Mouse (Mus musculus): ENCODE measurements around the gene Ppara. TPM values are rescaled to one million over a fixed set of nuclear protein-coding genes. Genes with fewer than 3 reads are reported as not detected.

Gene Ppara
- total and polyA plus RNA-seq, 3 experiments, result 0.27 to 0.78 TPM; not detected in 1

- Histone ChIP-seq H3K9ac (ENCODE audit: control insufficient read depth, low read depth, low read length, poor library complexity, severe bottlenecking) (no peak overlapping the region), H3K27ac (ENCODE audit: control insufficient read depth, low read depth, low read length) (no peak overlapping the region), H3K36me3 (ENCODE audit: control insufficient read depth in 1 of 2, insufficient read depth in 2 of 2, low read length in 2 of 2) (no peaks in the 10 kb centered on the region), H3K4me3 (ENCODE audit: control insufficient read depth in 1 of 2, insufficient read depth in 1 of 2, low read depth in 2 of 2, low read length in 2 of 2) (no peak overlapping the region), H3K27me3 (ENCODE audit: control insufficient read depth in 1 of 2, insufficient read depth in 2 of 2, low read length in 2 of 2) (peaks cover 0 to 2% of the 10 kb centered on the region in 2 experiments; a peak in 1 of 4 replicates), H3K79me2 (ENCODE audit: control insufficient read depth, insufficient read depth, low read length, poor library complexity) (no peaks in the 10 kb centered on the region), H3K9me3 (replicated peaks; ENCODE audit: insufficient read depth, low read length) (no peaks in the 10 kb centered on the region), H3K4me1 (ENCODE audit: control insufficient read depth in 1 of 2, insufficient read depth in 2 of 2, low read length in 2 of 2) (no peaks in the 10 kb centered on the region)
- DNase-seq (ENCODE audit: low read depth, low spot score), result no peak
- TF ChIP-seq GABPA (IDR thresholded peaks at IDR 0.05; ENCODE audit: low read depth, low read length), result no peak
Observed at GRCm38 (mm10) chr15:85747951-85748350, 13.2 kb downstream of the Ppara start.

GRCm38 (mm10) chr15:85748466-85748865 lies 13.7 kb downstream of the Ppara start:
- Histone ChIP-seq H3K79me2 (ENCODE audit: control insufficient read depth, insufficient read depth, low read length, poor library complexity) (no peaks in the 10 kb centered on the region), H3K4me3 (ENCODE audit: control insufficient read depth in 1 of 2, insufficient read depth in 1 of 2, low read depth in 2 of 2, low read length in 2 of 2) (no peak overlapping the region), H3K27ac (ENCODE audit: control insufficient read depth, low read depth, low read length) (no peak overlapping the region), H3K4me1 (ENCODE audit: control insufficient read depth in 1 of 2, insufficient read depth in 2 of 2, low read length in 2 of 2) (no peaks in the 10 kb centered on the region), H3K9ac (ENCODE audit: control insufficient read depth, low read depth, low read length, poor library complexity, severe bottlenecking) (no peak overlapping the region), H3K36me3 (ENCODE audit: control insufficient read depth in 1 of 2, insufficient read depth in 2 of 2, low read length in 2 of 2) (no peaks in the 10 kb centered on the region), H3K9me3 (replicated peaks; ENCODE audit: insufficient read depth, low read length) (no peaks in the 10 kb centered on the region), H3K27me3 (ENCODE audit: control insufficient read depth in 1 of 2, insufficient read depth in 2 of 2, low read length in 2 of 2) (peaks cover 0 to 2% of the 10 kb centered on the region in 2 experiments; a peak in 1 of 4 replicates)
- TF ChIP-seq BHLHE40 (IDR thresholded peaks at IDR 0.05; ENCODE audit: borderline replicate concordance, low read depth, low read length) (no peak), UBTF (IDR thresholded peaks at IDR 0.05; ENCODE audit: borderline replicate concordance, insufficient read depth, low read depth, low read length) (no peak), POLR2A (IDR thresholded peaks at IDR 0.05; ENCODE audit: control insufficient read depth in 1 of 2, insufficient read depth in 1 of 2, low read depth in 1 of 2, low read length in 2 of 2, poor library complexity in 1 of 2) (no peak), RAD21 (IDR thresholded peaks at IDR 0.05; ENCODE audit: low read depth, low read length) (no peak), ZNF384 (IDR thresholded peaks at IDR 0.05; ENCODE audit: low read depth, low read length) (no peak), MYB (IDR thresholded peaks at IDR 0.05; ENCODE audit: low read depth, low read length) (no peak), CTCF (IDR thresholded peaks at IDR 0.05 in 2 of 3, conservative IDR thresholded peaks at IDR 0.05 in 1 of 3; ENCODE audit: control insufficient read depth in 1 of 3, insufficient read depth in 1 of 3, low read depth in 2 of 3, low read length in 3 of 3, poor library complexity in 1 of 3, severe bottlenecking in 1 of 3) (no peak), EP300 (IDR thresholded peaks at IDR 0.05; ENCODE audit: low read depth in 1 of 2, low read length in 2 of 2) (no peak)
- DNase-seq (ENCODE audit: low read depth, low spot score), result no peak

- TF ChIP-seq MAX (IDR thresholded peaks at IDR 0.05; ENCODE audit: low read length), result no peak
- TF ChIP-seq RAD21 (IDR thresholded peaks at IDR 0.05; ENCODE audit: low read depth, low read length), result no peak
- TF ChIP-seq TAL1 (IDR thresholded peaks at IDR 0.05; ENCODE audit: low read length), result no peak
- TF ChIP-seq GABPA (IDR thresholded peaks at IDR 0.05; ENCODE audit: low read depth, low read length), result no peak
- TF ChIP-seq POLR2AphosphoS5 (IDR thresholded peaks at IDR 0.05; ENCODE audit: borderline replicate concordance, low read depth, low read length), result no peak
- no peak for TF ChIP-seq CTCF (IDR thresholded peaks at IDR 0.05 in 2 of 3, conservative IDR thresholded peaks at IDR 0.05 in 1 of 3; ENCODE audit: control insufficient read depth in 1 of 3, insufficient read depth in 1 of 3, low read depth in 2 of 3, low read length in 3 of 3, poor library complexity in 1 of 3, severe bottlenecking in 1 of 3)
- H3K79me2 ChIP-seq (ENCODE audit: control insufficient read depth, insufficient read depth, low read length, poor library complexity), result no peaks in the 10 kb centered on the region
- no peak overlapping the region for H3K4me3 ChIP-seq (ENCODE audit: control insufficient read depth in 1 of 2, insufficient read depth in 1 of 2, low read depth in 2 of 2, low read length in 2 of 2)
- no peaks in the 10 kb centered on the region for H3K4me1 ChIP-seq (ENCODE audit: control insufficient read depth in 1 of 2, insufficient read depth in 2 of 2, low read length in 2 of 2)
- H3K27ac ChIP-seq (ENCODE audit: control insufficient read depth, low read depth, low read length), result no peak overlapping the region
- no peaks in the 10 kb centered on the region for H3K27me3 ChIP-seq (ENCODE audit: control insufficient read depth in 1 of 2, insufficient read depth in 2 of 2, low read length in 2 of 2)
- no peaks in the 10 kb centered on the region for H3K36me3 ChIP-seq (ENCODE audit: control insufficient read depth in 1 of 2, insufficient read depth in 2 of 2, low read length in 2 of 2)
- H3K9ac ChIP-seq (ENCODE audit: control insufficient read depth, low read depth, low read length, poor library complexity, severe bottlenecking), result no peak overlapping the region
- DNase-seq (ENCODE audit: low read depth, low spot score), result peak; percentile 30
- H3K9me3 ChIP-seq (replicated peaks; ENCODE audit: insufficient read depth, low read length), result no peaks in the 10 kb centered on the region
Observed at GRCm38 (mm10) chr15:85749141-85749540, 14.4 kb downstream of the Ppara start.

All from MEL (cell line).